Mouse (Mus musculus): ENCODE measurements around the gene Nckap5. TPM values are rescaled to one million over a fixed set of nuclear protein-coding genes. Genes with fewer than 3 reads are reported as not detected.

Nckap5 gene
- total and polyA plus RNA-seq, 3 experiments = not detected

- Histone ChIP-seq H3K27ac (ENCODE audit: control insufficient read depth, low read depth, low read length) (no peak overlapping the region), H3K79me2 (ENCODE audit: control insufficient read depth, insufficient read depth, low read length, poor library complexity) (no peaks in the 10 kb centered on the region), H3K4me3 (ENCODE audit: control insufficient read depth in 1 of 2, insufficient read depth in 1 of 2, low read depth in 2 of 2, low read length in 2 of 2) (no peak overlapping the region), H3K9ac (ENCODE audit: control insufficient read depth, low read depth, low read length, poor library complexity, severe bottlenecking) (no peak overlapping the region), H3K27me3 (ENCODE audit: control insufficient read depth in 1 of 2, insufficient read depth in 2 of 2, low read length in 2 of 2) (no peaks in the 10 kb centered on the region), H3K36me3 (ENCODE audit: control insufficient read depth in 1 of 2, insufficient read depth in 2 of 2, low read length in 2 of 2) (no peaks in the 10 kb centered on the region), H3K4me1 (ENCODE audit: control insufficient read depth in 1 of 2, insufficient read depth in 2 of 2, low read length in 2 of 2) (no peaks in the 10 kb centered on the region), H3K9me3 (replicated peaks; ENCODE audit: insufficient read depth, low read length) (no peaks in the 10 kb centered on the region)
- TF ChIP-seq USF2 (IDR thresholded peaks at IDR 0.05; ENCODE audit: borderline replicate concordance in 1 of 2, insufficient read depth in 1 of 2, low read depth in 1 of 2, low read length in 2 of 2) = no peak
- no peak for TF ChIP-seq RCOR1 (IDR thresholded peaks at IDR 0.05; ENCODE audit: low read depth, low read length)
- no peak for TF ChIP-seq GATA1 (IDR thresholded peaks at IDR 0.05; ENCODE audit: low read depth, low read length)
- TF ChIP-seq UBTF (IDR thresholded peaks at IDR 0.05; ENCODE audit: borderline replicate concordance, insufficient read depth, low read depth, low read length) = no peak
- no peak for TF ChIP-seq MYB (IDR thresholded peaks at IDR 0.05; ENCODE audit: low read depth, low read length)
- DNase-seq (ENCODE audit: low read depth, low spot score) = no peak
Observed at GRCm38 (mm10) chr1:126087181-126087580, 743.4 kb downstream of the Nckap5 start.

GRCm38 (mm10) chr1:126076312-126076711 is 754.3 kb downstream of the Nckap5 start:
- Histone ChIP-seq H3K79me2 (ENCODE audit: control insufficient read depth, insufficient read depth, low read length, poor library complexity) (no peaks in the 10 kb centered on the region), H3K27ac (ENCODE audit: control insufficient read depth, low read depth, low read length) (no peak overlapping the region), H3K4me3 (ENCODE audit: control insufficient read depth in 1 of 2, insufficient read depth in 1 of 2, low read depth in 2 of 2, low read length in 2 of 2) (no peak overlapping the region)

GRCm38 (mm10) chr1:126070861-126071260 is 759.7 kb downstream of the Nckap5 start:
- Histone ChIP-seq H3K27ac (ENCODE audit: control insufficient read depth, low read depth, low read length) (no peak overlapping the region), H3K27me3 (ENCODE audit: control insufficient read depth in 1 of 2, insufficient read depth in 2 of 2, low read length in 2 of 2) (no peaks in the 10 kb centered on the region), H3K36me3 (ENCODE audit: control insufficient read depth in 1 of 2, insufficient read depth in 2 of 2, low read length in 2 of 2) (no peaks in the 10 kb centered on the region), H3K4me3 (ENCODE audit: control insufficient read depth in 1 of 2, insufficient read depth in 1 of 2, low read depth in 2 of 2, low read length in 2 of 2) (no peak overlapping the region), H3K9ac (ENCODE audit: control insufficient read depth, low read depth, low read length, poor library complexity, severe bottlenecking) (no peak overlapping the region), H3K79me2 (ENCODE audit: control insufficient read depth, insufficient read depth, low read length, poor library complexity) (no peaks in the 10 kb centered on the region), H3K4me1 (ENCODE audit: control insufficient read depth in 1 of 2, insufficient read depth in 2 of 2, low read length in 2 of 2) (no peaks in the 10 kb centered on the region), H3K9me3 (replicated peaks; ENCODE audit: insufficient read depth, low read length) (no peaks in the 10 kb centered on the region)
- DNase-seq (ENCODE audit: low read depth, low spot score) = no peak
- TF ChIP-seq MEF2A (IDR thresholded peaks at IDR 0.05; ENCODE audit: extremely low read depth, insufficient replicate concordance, low read depth, low read length, poor library complexity, severe bottlenecking) (no peak), TCF12 (IDR thresholded peaks at IDR 0.05; ENCODE audit: low read depth, low read length) (no peak), ZMIZ1 (IDR thresholded peaks at IDR 0.05; ENCODE audit: low read depth, low read length) (no peak), SIN3A (IDR thresholded peaks at IDR 0.05; ENCODE audit: low read length) (no peak)

More at GRCm38 (mm10) chr1:126076312-126076711, 754.3 kb downstream of the Nckap5 start:
- no peak for TF ChIP-seq CHD1 (IDR thresholded peaks at IDR 0.05; ENCODE audit: low read depth, low read length)
- TF ChIP-seq ZKSCAN1 (IDR thresholded peaks at IDR 0.05; ENCODE audit: low read depth, low read length) = no peak
- no peak for TF ChIP-seq KAT2A (conservative IDR thresholded peaks at IDR 0.05; ENCODE audit: low read depth, low read length)
- no peak for TF ChIP-seq NELFE (IDR thresholded peaks at IDR 0.05; ENCODE audit: low read depth, low read length)
- TF ChIP-seq HCFC1 (IDR thresholded peaks at IDR 0.05; ENCODE audit: low read depth, low read length) = no peak
- TF ChIP-seq JUND (IDR thresholded peaks at IDR 0.05; ENCODE audit: low read depth, low read length) = no peak
- TF ChIP-seq ZMIZ1 (IDR thresholded peaks at IDR 0.05; ENCODE audit: low read depth, low read length) = no peak
- no peak for TF ChIP-seq POLR2AphosphoS2 (IDR thresholded peaks at IDR 0.05; ENCODE audit: low read length)
- no peak for TF ChIP-seq BHLHE40 (IDR thresholded peaks at IDR 0.05; ENCODE audit: borderline replicate concordance, low read depth, low read length)
- no peak for TF ChIP-seq ZC3H11A (IDR thresholded peaks at IDR 0.05; ENCODE audit: low read depth, low read length)
- TF ChIP-seq USF2 (IDR thresholded peaks at IDR 0.05; ENCODE audit: borderline replicate concordance in 1 of 2, insufficient read depth in 1 of 2, low read depth in 1 of 2, low read length in 2 of 2) = no peak
- no peak for TF ChIP-seq SMC3 (IDR thresholded peaks at IDR 0.05; ENCODE audit: low read depth, low read length)
- TF ChIP-seq ETS1 (IDR thresholded peaks at IDR 0.05; ENCODE audit: low read depth, low read length) = no peak
- TF ChIP-seq CTCF (IDR thresholded peaks at IDR 0.05 in 2 of 3, conservative IDR thresholded peaks at IDR 0.05 in 1 of 3; ENCODE audit: control insufficient read depth in 1 of 3, insufficient read depth in 1 of 3, low read depth in 2 of 3, low read length in 3 of 3, poor library complexity in 1 of 3, severe bottlenecking in 1 of 3) = no peak
- TF ChIP-seq MAZ (IDR thresholded peaks at IDR 0.05; ENCODE audit: low read depth, low read length) = no peak
- no peaks in the 10 kb centered on the region for H3K9me3 ChIP-seq (replicated peaks; ENCODE audit: insufficient read depth, low read length)
- H3K36me3 ChIP-seq (ENCODE audit: control insufficient read depth in 1 of 2, insufficient read depth in 2 of 2, low read length in 2 of 2) = no peaks in the 10 kb centered on the region
- DNase-seq (ENCODE audit: low read depth, low spot score) = no peak
- H3K9ac ChIP-seq (ENCODE audit: control insufficient read depth, low read depth, low read length, poor library complexity, severe bottlenecking) = no peak overlapping the region
- H3K4me1 ChIP-seq (ENCODE audit: control insufficient read depth in 1 of 2, insufficient read depth in 2 of 2, low read length in 2 of 2) = no peaks in the 10 kb centered on the region
- H3K27me3 ChIP-seq (ENCODE audit: control insufficient read depth in 1 of 2, insufficient read depth in 2 of 2, low read length in 2 of 2) = no peaks in the 10 kb centered on the region

All from MEL (cell line).